Mouse (Mus musculus): ENCODE measurements around the gene Enah.

Gene Enah

DNA sequence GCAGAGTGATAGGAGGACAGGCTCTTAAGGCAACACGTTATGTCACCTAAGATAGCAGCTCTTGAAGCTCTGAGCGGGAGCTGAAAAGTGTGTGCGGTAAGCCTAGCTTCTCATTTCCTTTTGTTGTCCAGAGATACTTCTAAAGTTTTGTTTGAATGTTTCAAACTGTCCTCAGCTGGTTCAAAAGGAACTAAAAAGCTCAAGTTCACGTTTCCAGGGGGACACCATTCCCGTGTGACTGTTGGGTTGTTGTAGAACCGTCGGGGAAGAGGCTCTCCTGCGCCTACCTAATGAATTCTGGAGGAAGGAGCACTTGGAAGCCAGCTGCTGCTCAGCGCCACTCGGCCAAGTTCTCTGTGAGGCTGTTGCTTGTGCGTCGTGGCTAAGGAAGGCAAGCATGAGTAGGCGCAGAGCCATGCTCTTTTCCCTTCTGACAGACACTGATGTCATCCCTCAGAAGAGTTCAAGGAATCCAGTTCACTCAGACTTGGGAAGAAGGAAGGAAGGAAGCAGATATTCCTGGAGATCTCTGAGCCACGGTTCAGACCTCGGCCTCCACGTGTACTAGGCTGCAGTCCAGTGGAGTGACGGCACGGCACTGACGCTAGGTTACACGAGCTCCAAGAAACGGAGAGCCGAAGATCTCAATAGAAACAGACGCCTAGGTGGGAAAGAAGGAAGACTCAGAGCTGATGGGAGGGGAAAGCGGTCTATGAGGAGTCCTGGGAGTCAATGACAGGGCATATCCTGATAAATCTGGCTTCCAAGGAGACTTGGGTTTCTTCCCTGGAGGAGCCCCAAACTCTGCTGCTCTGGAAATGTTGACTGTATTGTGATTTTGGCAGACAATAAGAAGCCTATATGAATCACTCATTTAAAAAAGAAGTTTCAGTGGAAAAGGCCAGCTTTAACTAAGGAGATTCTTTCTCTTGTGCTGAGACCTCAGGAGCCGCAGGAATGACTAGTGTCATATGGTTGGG is 8.7 kb upstream of the Enah start:
- DNase-seq (ENCODE audit: low read depth, low spot score): no peak

DNA sequence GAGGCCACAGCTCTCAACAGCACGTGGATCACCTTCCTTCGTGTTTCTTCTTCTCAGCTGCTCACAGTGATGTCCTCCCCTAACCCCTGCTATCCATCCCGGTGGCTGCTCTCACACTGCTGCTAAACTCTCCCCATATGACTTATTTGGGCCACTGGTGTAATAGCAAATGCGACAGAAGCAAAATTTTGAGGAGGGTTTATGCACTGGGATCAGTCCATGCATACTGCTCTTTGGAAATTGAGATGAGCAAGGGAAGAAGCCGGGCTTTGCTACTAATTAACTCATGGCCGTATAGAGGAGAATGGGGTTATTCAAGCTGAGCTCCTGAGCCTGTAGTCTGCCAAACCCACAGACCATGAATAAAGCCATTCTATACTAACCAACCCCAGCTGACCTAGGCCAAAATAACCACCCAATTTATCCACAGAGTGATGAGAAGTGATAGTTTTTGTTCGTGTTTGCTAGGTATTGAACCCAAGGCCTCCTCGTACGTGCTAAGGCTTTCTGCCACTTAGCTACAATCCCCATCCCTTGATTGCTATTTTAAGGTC is 7.7 kb upstream of the Enah start:
- DNase-seq (ENCODE audit: low read depth, low spot score): no peak

DNA sequence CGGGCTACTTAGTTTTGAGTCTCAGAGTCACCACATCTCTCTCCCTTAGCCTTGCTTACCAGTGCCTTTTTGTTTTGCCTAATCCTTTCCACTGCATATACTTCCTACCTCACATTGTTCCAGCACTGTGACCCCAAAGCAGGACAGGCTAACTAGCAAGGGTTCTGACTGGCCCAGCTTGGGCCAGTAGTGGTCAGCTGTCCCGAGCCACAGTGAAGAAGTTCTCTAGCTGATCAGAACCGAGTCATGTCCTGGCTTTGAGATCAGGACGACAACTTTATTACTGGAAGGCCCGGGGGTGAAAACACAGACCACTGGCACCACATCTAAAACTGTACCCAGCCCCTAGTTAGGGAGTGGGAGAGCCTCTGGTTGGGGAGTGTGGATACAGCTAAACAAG is 7.0 kb upstream of the Enah start:
- no peak for DNase-seq (ENCODE audit: low read depth, low spot score)

DNA sequence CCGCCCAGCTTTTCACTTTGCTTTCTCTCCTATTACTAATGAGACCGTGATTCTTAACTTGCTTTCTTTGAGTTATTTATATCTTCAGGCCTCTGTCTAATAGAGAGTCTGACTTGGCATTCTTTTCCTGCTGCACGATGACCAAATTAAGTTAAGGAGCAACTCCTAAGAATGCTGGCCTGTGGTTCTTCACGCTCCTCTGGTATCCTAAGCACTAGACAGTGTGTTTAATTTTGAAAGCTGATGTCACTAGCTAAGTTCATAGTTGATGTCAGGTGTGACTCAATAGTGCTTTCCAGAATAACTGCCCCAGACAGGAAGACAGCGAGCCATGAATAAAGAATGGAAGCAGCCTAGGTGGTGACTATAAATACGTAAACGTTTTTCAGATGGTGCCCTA is 6.3 kb upstream of the Enah start:
- no peak for DNase-seq (ENCODE audit: low read depth, low spot score)

DNA sequence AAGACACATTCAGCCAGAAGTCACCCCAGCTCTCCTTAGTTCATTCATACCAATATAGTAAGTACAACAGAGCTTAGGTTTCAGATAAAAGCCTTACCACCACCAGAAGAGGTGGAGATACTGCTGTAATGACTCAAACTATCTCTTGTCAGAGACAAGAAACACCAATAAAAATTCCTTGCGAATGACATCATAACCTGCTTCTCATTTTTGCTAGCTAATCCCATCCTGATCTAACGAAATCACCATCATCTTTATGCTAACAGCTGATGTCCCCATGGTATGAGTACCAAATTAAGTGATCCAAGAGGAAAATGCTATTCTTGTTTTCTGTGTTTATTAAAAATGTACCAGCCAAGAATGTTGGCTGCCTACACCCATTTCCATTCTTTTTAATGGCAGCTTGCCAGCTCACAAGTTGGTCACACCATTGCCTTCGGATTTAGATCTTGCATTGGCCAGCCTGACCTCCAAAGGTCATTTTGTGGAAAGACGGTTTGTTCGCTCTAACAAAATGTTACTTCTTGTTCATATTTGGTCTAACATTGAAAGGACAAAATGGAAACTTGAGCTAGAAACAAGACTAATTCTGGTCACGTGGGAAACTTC is 2.0 kb upstream of the Enah start:
- DNase-seq (ENCODE audit: low read depth, low spot score): no peak

DNA sequence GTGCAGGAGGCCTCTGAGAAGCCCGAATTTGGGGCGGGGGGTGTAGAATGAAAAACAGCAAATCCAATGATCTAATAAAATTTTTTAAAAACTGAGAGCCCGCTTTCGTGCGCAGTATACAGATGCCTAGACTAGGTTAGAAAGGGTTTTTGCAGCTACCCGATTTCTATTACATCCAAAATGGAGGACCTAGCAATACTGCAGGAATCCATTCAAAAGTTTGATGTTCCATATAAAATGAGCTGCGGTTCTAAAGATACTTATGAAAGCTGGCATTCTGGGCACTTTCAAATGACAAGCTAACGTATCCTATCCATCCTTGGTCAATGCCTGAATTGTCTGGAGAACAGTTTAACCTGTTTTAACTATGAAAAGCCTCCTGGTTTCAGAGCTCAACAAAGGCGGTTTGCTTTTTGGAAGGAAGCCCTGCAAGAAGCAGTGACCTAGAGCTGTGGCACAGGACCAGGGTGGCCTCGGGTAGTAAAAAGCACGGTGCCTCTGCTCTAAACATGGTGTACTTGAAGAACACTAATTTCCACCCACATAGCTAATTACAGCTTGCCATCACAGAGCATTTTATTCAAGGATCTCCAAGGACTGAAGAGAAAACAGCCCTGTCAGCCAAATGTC is 1.2 kb upstream of the Enah start:
- DNase-seq (ENCODE audit: low read depth, low spot score): no peak

DNA sequence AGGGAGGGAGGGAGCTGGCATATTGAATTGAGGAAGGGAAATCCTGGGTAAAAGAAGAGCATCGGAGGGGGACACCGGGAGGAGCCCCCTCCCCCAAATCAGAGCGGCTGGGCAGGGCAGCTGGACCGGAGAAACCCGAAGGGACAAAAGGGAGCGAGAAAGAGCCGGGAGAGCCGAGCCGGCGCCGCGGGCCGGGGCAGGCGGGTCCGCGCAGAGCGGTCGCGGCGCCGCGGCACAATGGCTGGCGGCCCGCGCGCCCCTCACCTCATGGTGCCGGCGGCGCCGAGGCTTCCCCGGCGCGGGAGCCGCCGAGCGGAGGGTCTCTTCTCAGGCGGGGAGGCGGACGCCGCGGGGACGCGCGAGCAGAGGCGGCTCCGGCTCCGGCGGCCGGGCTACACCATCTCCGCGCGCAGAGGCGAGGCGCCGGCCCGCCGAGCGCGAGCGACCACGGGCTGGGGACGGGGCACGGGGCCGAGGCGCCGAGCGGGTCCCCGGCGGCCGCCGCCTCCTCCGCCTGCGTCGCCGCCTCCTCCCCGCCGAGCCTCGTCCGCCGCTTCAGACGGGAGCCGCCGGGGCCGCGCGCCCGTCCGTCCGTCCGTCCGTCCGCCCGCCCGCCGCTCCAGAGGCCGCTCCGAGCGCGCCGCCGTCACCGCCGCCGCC is 394 bp downstream of the Enah start:
- DNase-seq (ENCODE audit: low read depth, low spot score): peak; percentile 54

DNA sequence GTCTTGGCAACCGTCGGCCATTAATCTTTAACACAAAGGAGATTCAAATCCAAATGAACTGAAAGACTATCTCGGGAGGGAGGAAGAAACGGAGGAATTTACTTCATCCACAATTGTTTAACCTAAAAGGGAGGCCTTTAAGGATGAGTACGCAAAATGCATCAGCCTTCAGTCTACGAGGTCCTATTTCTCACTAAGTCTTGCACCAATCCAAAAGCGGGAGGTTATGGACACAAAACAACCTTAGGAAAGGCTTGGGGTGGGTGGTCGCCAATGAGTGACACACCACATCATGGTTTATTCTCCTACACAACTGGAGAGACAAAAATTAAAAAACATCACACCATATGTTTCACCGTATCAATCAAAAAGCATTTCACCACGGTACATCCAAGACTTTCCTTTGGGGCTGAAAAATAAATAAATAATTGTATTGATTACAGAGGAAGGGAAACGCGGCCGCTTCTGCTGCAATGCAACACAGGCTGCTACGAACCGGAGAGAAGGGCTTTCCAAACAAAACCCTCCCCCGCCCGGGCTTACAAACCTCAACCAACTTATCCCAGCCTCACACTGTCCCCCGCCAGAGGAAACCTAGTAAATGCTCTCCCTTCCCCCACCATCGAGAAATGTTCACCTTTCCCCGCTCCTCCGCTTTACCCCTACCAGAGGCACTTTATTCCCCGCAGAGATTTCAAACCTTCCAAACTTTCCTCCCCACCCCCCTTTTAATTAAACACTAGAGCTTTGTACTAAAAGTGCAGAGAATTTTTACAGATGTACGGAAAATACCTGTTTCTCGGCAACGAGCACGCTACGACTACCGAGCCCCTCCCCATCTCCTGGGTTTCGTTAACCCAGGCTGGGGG is 1.2 kb downstream of the Enah start:
- peak; percentile 32 for DNase-seq (ENCODE audit: low read depth, low spot score)

DNA sequence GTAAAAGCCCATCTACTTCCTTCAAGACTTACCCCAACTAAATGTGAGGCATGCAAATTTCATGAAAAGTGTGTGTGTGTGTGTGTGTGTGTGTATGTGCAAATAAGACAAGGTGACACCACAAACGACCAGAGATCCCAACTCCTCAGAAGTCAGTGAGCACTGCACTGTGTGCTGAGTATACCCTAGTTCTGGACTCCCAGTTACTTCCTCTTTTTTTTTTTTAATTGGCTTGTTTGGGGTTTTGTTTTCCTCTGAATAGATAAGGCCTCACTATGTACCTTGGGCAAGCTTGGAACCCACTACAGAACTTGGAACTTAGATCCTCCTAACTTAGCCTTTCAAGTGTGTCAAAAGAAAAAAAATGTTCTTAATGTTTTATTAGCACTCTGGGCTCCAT is 14.0 kb downstream of the Enah start:
- DNase-seq (ENCODE audit: low read depth, low spot score): no peak

DNA sequence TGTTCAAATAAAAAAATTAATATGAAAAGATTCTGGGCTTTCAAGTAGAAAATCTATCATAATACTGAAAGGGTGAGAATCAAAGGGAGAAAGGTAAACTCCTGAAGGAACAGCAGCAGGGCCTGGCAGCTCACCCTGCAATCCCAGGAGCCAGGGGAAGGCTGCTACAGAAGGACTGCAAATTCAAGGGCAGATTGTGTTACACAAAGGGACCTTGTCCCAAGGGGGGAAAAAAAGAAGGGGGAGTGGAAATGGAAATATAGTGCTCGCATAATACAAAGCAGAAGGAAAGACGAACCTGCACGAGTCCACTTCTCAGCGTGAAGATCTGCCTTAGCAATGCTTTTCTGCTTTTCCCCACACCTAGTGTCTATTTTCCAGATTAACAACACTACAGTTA is 21.1 kb downstream of the Enah start:
- DNase-seq (ENCODE audit: low read depth, low spot score): no peak

DNA sequence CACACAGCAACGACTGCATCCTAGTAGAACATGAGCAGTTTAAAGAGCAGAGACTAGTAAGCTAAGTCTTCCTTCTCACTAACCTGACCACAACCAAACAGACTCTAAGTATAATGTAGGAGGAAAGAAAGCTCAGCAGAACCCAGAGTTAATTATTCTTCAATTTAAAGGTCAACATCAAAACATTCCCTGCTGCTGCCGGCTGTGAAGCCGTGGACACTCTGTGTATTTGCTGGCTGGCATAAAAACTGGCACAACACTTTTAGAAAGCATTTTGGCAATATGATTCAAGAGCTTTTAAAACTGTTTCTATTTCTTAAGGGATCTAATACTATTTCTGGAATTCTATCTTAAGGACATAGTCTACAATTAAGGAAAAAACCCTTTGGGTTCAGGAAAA is 22.0 kb downstream of the Enah start:
- no peak for DNase-seq (ENCODE audit: low read depth, low spot score)

DNA sequence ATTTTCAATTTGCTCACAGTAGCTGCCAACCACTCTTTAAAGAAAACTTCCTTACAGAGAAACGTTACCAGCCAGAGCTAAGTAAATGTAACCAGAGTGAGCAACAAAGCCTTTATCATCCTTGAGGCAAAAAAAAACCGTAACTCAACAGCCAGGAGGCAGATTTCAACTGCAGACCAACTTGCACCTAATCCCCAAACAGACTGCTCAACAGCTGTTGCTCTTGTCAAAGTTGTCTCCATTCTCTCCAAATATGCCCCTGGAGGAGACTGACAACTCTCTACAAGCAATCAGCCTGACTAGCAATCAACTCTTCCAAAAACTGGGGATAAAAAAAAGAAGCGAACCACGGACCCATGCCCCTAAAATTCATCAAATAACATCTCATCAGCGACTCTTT is 26.2 kb downstream of the Enah start:
- no peak for DNase-seq (ENCODE audit: low read depth, low spot score)

DNA sequence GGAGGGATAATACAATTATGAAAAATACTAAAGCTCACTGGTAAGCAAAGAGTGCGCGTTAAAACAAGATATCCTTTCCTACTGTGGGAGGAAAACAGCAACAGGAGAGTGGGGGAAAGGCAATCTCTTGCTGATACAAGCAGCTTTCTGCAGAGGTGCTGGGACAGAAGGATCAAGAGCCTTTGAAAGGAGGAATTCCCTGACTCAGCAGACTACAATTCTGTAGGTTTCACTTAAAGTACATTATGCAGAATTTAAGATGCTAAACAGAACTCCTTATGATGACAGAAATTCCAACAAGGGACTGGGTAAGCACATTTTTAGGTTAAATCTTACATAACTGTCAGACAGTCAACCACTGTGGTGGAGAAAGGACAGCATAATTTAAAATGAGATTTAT is 31.4 kb downstream of the Enah start:
- no peak for DNase-seq (ENCODE audit: low read depth, low spot score)

DNA sequence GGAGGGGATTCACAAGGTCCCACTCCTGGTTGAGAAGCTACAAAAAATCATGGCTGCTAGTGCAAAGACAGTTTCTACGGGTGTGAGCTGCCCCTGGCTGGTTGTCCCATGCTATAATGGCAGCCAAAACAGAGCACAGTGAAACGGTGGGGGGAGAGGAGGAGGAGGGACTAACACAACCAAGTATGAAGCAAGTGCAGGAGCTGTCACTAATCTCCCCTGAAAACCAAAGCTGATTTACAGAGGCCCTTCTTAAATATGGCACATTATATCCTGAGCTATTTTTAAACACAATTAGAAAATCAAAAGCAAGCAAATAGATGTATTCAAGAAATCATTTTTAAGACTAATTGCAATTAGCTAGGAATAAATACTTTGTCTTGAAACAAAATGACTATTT is 32.6 kb downstream of the Enah start:
- DNase-seq (ENCODE audit: low read depth, low spot score): no peak

DNA sequence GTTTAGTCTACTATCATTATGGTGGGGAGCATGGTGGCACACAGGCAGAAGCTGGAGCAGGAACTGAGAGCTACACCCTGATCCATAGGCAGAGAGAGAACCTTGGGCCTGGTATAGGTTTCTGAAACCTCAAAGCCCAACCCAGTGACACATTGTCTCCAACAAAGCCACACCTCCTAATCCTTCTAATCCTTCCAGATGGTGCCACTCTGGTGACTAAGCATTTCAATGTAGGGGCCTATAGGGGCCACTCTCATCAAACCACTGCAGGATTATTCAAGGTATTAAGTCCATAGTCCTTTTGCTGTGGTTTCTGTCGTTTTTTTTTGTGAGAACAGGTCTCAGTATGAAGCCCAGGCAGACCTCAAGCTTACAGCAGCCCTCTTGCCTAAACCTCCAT is 33.9 kb downstream of the Enah start:
- no peak for DNase-seq (ENCODE audit: low read depth, low spot score)

DNA sequence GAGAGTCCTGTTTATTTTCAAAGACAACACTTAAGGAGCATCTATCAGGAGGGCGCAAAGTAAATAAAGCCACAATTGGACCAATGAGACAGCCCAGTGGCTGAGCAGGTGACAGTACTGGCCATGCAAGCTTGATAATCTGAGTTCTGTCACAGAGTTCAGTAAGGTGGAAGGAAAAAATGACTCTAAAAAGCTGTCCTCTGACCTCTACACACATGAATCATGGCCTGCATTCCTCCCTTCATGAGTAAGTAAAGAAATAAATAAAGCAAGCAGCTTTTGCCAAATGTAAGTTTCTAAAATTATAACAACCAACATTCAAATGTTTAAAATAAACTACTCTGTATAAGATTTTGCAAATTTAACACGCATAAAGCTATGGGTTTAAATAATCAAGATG is 35.0 kb downstream of the Enah start:
- no peak for DNase-seq (ENCODE audit: low read depth, low spot score)

DNA sequence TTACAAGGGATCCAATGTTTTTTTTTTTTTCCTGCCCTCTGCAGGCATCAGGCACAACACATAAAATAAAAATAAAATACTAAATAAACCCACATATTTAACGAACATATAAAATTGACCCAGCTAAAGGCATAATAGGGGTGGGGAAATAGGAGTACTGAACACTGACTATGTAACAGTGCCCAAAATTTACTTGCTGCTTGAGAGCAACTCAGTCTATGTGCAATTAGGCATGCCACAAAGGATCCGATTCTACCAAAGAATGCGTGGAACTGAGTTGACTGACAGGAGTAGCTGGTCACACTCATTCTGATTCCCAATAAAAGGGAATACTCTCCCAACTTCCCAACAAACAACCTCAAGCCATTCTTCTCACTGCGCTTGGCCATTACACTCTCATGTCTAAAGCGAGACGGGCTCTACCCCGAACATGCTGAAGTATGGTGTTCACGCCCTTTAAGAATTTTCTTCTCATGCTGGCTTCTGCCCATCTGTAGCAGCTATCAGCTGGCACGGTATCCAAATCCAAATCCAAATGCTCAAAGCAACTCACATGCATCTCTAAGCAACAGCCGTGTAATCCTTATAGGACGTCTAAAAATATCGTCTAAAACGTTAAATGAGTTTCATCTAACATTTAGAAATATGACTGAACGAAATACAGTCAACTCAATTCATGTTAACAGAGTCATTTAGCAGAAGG is 39.6 kb downstream of the Enah start:
- no peak for DNase-seq (ENCODE audit: low read depth, low spot score)

DNA sequence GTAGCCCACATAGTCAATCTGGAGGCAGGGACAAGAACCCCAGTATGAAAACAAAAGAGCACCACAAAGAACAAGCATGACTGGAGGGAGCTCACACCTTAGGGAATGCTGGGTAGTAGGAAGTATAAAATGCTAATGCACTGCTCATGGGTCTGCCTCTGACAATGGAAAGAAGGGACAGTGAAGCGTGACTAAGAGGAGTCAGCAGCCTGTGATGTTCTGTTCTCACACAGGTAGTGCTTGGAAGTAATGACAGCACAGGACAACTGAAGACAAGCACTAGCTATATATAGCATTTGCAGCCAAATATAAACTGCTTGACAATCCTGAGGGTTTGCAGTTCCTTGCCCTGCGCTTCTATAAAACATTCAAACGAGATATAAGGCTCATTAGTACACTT is 44.3 kb downstream of the Enah start:
- no peak for DNase-seq (ENCODE audit: low read depth, low spot score)

DNA sequence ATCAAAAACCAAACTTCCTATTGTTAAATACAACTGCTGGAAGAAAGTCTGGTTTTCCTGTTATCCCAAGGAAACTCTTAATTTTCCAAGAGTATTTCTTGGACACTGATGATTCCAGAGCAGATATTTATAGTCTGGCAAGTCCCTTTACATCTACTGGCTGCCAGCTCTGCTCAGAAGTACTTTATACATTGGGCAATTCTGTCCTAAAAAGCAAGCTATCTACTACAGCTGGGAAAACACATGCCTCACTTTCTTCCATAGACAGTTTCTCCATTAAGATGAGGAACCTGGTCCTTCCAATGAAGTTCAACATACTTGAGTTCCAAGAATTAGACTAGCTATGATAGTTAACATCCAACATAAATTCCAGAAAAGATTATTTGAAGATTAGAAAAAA is 44.9 kb downstream of the Enah start:
- DNase-seq (ENCODE audit: low read depth, low spot score): no peak

DNA sequence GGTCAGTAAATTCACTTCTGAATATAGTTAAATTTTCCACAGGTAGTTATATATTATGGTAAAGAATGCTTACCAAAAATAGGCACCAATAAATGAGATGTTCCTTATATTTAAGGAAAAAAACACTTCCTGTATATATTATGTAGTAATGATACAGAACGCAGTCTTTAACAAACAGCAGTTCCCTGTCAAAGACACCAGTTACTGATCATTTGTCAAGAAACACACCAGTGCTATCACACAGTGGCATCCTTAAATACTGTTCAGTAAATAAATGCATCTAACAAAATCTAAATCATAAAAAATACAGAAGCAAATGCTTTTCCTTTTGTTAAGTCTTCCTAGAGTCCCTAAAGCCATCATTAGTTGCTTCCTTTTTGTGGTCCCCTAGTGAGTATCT is 54.5 kb downstream of the Enah start:
- DNase-seq (ENCODE audit: low read depth, low spot score): no peak
